Mouse (Mus musculus) stomach, postnatal 0 days (tissue): ENCODE measurements around the gene Riok2. TPM values are rescaled to one million over a fixed set of nuclear protein-coding genes. Genes with fewer than 3 reads are reported as not detected.
A peak's percentile ranks its signal among the peaks of the same experiment; 100 is the strongest.
"Not testable (repeated sequence)": the region's sequence is repeated elsewhere in the genome, so short reads cannot be mapped to it uniquely, and the experiment has no call there.

Source experiments
- ATAC-seq: fragments of 200-750 bp; cut with Nextera tagmentation; 2 replicates; pipeline ENCODE4 v1.8.0; 2017; ENCODE audit not compliant: low FRiP score, low TSS enrichment
- DNase-seq: peaks from one replicate; pipeline ENCODE4 v3.0.0-alpha.2; 2016; ENCODE audit warnings: low spot score
- H3K27ac ChIP-seq: fragments of 300-500 bp; sonication (generic); replicated peaks from 2 replicates; pipeline ENCODE4 v1.5.1; 2014; ENCODE audit warnings: mild to moderate bottlenecking, control low read depth
- H3K27me3 ChIP-seq: fragments of 300-500 bp; sonication (generic); 2 replicates; pipeline ENCODE4 v1.6.1; 2014; ENCODE audit warnings: low read length; ENCODE audit not compliant: control insufficient read depth, insufficient read depth
- H3K36me3 ChIP-seq: fragments of 300-500 bp; sonication (generic); 2 replicates; pipeline ENCODE4 v1.6.1; 2014; ENCODE audit warnings: low read length, mixed read lengths; ENCODE audit not compliant: control insufficient read depth, insufficient read depth
- H3K4me1 ChIP-seq: fragments of 300-500 bp; sonication (generic); replicated peaks from 2 replicates; pipeline ENCODE4 v1.6.1; 2014; ENCODE audit warnings: antibody characterized with exemption; ENCODE audit not compliant: control insufficient read depth, insufficient read depth
- H3K4me2 ChIP-seq: fragments of 300-500 bp; sonication (generic); replicated peaks from 2 replicates; pipeline ENCODE4 v1.6.1; 2014; ENCODE audit warnings: low read depth, mild to moderate bottlenecking, control low read depth, moderate library complexity
- H3K4me3 ChIP-seq: fragments of 300-500 bp; sonication (generic); 2 replicates; pipeline ENCODE4 v1.5.1; 2014; ENCODE audit warnings: low read depth, low read length, control low read depth
- H3K9ac ChIP-seq: fragments of 300-500 bp; sonication (generic); 2 replicates; pipeline ENCODE4 v1.6.1; 2014; ENCODE audit warnings: mild to moderate bottlenecking, low read length, control low read depth, mixed read lengths
- H3K9me3 ChIP-seq: fragments of 300-500 bp; sonication (generic); 2 replicates; pipeline ENCODE4 v1.6.1; 2016; ENCODE audit warnings: low read length; ENCODE audit not compliant: control insufficient read depth
- CTCF ChIP-seq: IDR thresholded peaks from 2 replicates; pipeline ENCODE4 v1.5.1; 2016; ENCODE audit warnings: antibody characterized with exemption, low read depth, mild to moderate bottlenecking, moderate library complexity
- EP300 ChIP-seq: optimal IDR thresholded peaks from 2 replicates; pipeline ENCODE3; 2016; ENCODE audit warnings: antibody characterized with exemption
- WGBS: fragments of 180-500 bp; shearing (Covaris S2); extraction: QIAGEN DNeasy Blood & Tissue Kit; methylation state at CpG from one replicate; pipeline ENCODE4 v1.1.7; 2014; 5-methylcytosine and 5-hydroxymethylcytosine counted together
- polyA plus RNA-seq: library from polyadenylated mRNA; unstranded; fragments of >200 nt; fragmentation: Nextera tagmentation; extraction: Ambion mirVana; gene quantifications from 2 replicates; pipeline ENCODE4 v1.2.1, GENCODE M21; 2015

Riok2 gene
- polyA plus RNA-seq: 13.9 and 14.9 TPM in 2 replicates

GRCm38 (mm10) chr17:17373918-17374910 is at the start of gene Riok2:
Riok2 (plus strand) TSS chr17:17374309.
- Histone ChIP-seq H3K4me1 (no peaks in the 10 kb centered on the region; the same call in 1 of the 2 replicates), H3K9me3 (no peaks in the 10 kb centered on the region), H3K27ac (peak within 1 kb of the TSS; percentile 88), H3K36me3 (no peaks in the 10 kb centered on the region), H3K4me2 (peak within 1 kb of the TSS; percentile 65), H3K27me3 (no peaks in the 10 kb centered on the region), H3K9ac (peak within 1 kb of the TSS; percentile 76), H3K4me3 (peak within 1 kb of the TSS; percentile 63)
- DNase-seq (peak; percentile 95), ATAC-seq (peak; percentile 98)
- under 1% methylated on average over 48 of the region's 48 CpGs for WGBS
- peak; percentile 100 for TF ChIP-seq EP300
- no peak for TF ChIP-seq CTCF

- not testable (repeated sequence) for H3K9ac ChIP-seq, DNase-seq, H3K36me3 ChIP-seq, H3K4me3 ChIP-seq, ATAC-seq, H3K27me3 ChIP-seq, H3K4me2 ChIP-seq, H3K9me3 ChIP-seq, H3K27ac ChIP-seq, H3K4me1 ChIP-seq
- 73% methylated on average over 1 of the region's 1 CpGs for WGBS
Measured at GRCm38 (mm10) chr17:17326022-17326421, 48.1 kb upstream of the Riok2 start.

GRCm38 (mm10) chr17:17326636-17327035 is 47.5 kb upstream of the Riok2 start:
- TF ChIP-seq EP300 (no peak), CTCF (no peak)
- Histone ChIP-seq H3K4me3 (no peak overlapping the region), H3K9ac (no peak overlapping the region), H3K9me3 (no peaks in the 10 kb centered on the region), H3K36me3 (no peaks in the 10 kb centered on the region), H3K4me2 (no peak overlapping the region), H3K4me1 (no peaks in the 10 kb centered on the region), H3K27me3 (no peaks in the 10 kb centered on the region), H3K27ac (no peak overlapping the region)
- 77% methylated on average over 4 of the region's 4 CpGs for WGBS
- DNase-seq (no peak), ATAC-seq (no peak)

GRCm38 (mm10) chr17:17345374-17346183 is 28.5 kb upstream of the Riok2 start:
- not testable (repeated sequence) for H3K27me3 ChIP-seq, H3K36me3 ChIP-seq, DNase-seq, H3K9ac ChIP-seq, H3K9me3 ChIP-seq, ATAC-seq, H3K4me1 ChIP-seq, H3K27ac ChIP-seq
- Histone ChIP-seq H3K4me3 (peak overlapping the region; percentile 25), H3K4me2 (peak overlapping the region; percentile 44)
- 4% methylated on average over 25 of the region's 40 CpGs for WGBS

GRCm38 (mm10) chr17:17346281-17346680 is 27.8 kb upstream of the Riok2 start:
- not testable (repeated sequence) for H3K9ac ChIP-seq, H3K27ac ChIP-seq, ATAC-seq, H3K9me3 ChIP-seq, H3K36me3 ChIP-seq, H3K27me3 ChIP-seq, DNase-seq, H3K4me1 ChIP-seq
- Histone ChIP-seq H3K4me2 (peak overlapping the region; percentile 44), H3K4me3 (peak overlapping the region; percentile 25)
- WGBS: 48% methylated on average over 4 of the region's 4 CpGs
